Mouse (Mus musculus) layer of hippocampus, adult 9-11 months (tissue): ENCODE measurements around the gene Btbd6.

ENCODE experiments used
- DNase-seq: peaks from one replicate; pipeline ENCODE4 v3.0.0; 2022

The Btbd6 gene

GRCm38 (mm10) chr12:112976371-112977073, at the start of gene Btbd6:
Gene Btbd6 (plus strand): TSS chr12:112976482.
- DNase-seq: peak; percentile 91

- DNase-seq: no peak
Observed at GRCm38 (mm10) chr12:112927265-112927664, 49.0 kb upstream of the Btbd6 start.

GRCm38 (mm10) chr12:112928401-112929241, 47.7 kb upstream of the Btbd6 start:
- DNase-seq: peak; percentile 67

- DNase-seq: peak; percentile 78
Observed at GRCm38 (mm10) chr12:112929562-112930352, 46.5 kb upstream of the Btbd6 start, which contains the start of gene Jag2. Gene Jag2 (minus strand): TSS chr12:112929776.

- DNase-seq: no peak
Observed at GRCm38 (mm10) chr12:112932647-112933046, 43.6 kb upstream of the Btbd6 start.

GRCm38 (mm10) chr12:112937906-112938305, 38.4 kb upstream of the Btbd6 start:
- no peak for DNase-seq

GRCm38 (mm10) chr12:112938366-112938765, 37.9 kb upstream of the Btbd6 start:
- DNase-seq: no peak

- DNase-seq: no peak
Observed at GRCm38 (mm10) chr12:112938873-112939565, 37.3 kb upstream of the Btbd6 start.

- DNase-seq: no peak
Observed at GRCm38 (mm10) chr12:112940238-112940637, 36.0 kb upstream of the Btbd6 start.

- no peak for DNase-seq
Observed at GRCm38 (mm10) chr12:112940710-112941109, 35.6 kb upstream of the Btbd6 start.

- no peak for DNase-seq
Observed at GRCm38 (mm10) chr12:112941156-112941775, 35.0 kb upstream of the Btbd6 start.

- DNase-seq: peak; percentile 69
Observed at GRCm38 (mm10) chr12:112941776-112942713, 34.2 kb upstream of the Btbd6 start, which contains the start of gene Nudt14. Gene Nudt14 (minus strand): TSS chr12:112942124.

- no peak for DNase-seq
Observed at GRCm38 (mm10) chr12:112943669-112944068, 32.6 kb upstream of the Btbd6 start.

- DNase-seq: no peak
Observed at GRCm38 (mm10) chr12:112947307-112947706, 29.0 kb upstream of the Btbd6 start.

GRCm38 (mm10) chr12:112950040-112950760, 26.1 kb upstream of the Btbd6 start:
- peak; percentile 95 for DNase-seq

- no peak for DNase-seq
Observed at GRCm38 (mm10) chr12:112950761-112951129, 25.5 kb upstream of the Btbd6 start.

- DNase-seq: no peak
Observed at GRCm38 (mm10) chr12:112951150-112951842, 25.0 kb upstream of the Btbd6 start.

- DNase-seq: no peak
Observed at GRCm38 (mm10) chr12:112952433-112952832, 23.8 kb upstream of the Btbd6 start.

- no peak for DNase-seq
Observed at GRCm38 (mm10) chr12:112952926-112953565, 23.2 kb upstream of the Btbd6 start.
